Mouse (Mus musculus) midbrain, embryonic 11.5 days (tissue): ENCODE results near the gene Gm9918. TPM values are rescaled to one million over a fixed set of nuclear protein-coding genes. Genes with fewer than 3 reads are reported as not detected.

Experiments used
- ATAC-seq: fragments of 200-750 bp; cut with Nextera tagmentation; 2 replicates; pipeline ENCODE4 v1.8.0; 2017; ENCODE audit warnings: moderate TSS enrichment, moderate library complexity; ENCODE audit not compliant: low FRiP score
- DNase-seq: peaks from one replicate; pipeline ENCODE4 v3.0.0; 2015; ENCODE audit warnings: low spot score; ENCODE audit errors: missing footprints
- H3K27ac ChIP-seq: fragments of 300-500 bp; sonication (generic); 2 replicates; pipeline ENCODE4 v1.5.1; 2014; ENCODE audit warnings: low read depth, low read length
- H3K27me3 ChIP-seq: fragments of 300-500 bp; sonication (generic); 2 replicates; pipeline ENCODE4 v1.6.1; 2014; ENCODE audit warnings: mild to moderate bottlenecking, low read length, moderate library complexity, mixed read lengths; ENCODE audit not compliant: control insufficient read depth, insufficient read depth
- H3K36me3 ChIP-seq: fragments of 300-500 bp; sonication (generic); 2 replicates; pipeline ENCODE4 v1.6.1; 2014; ENCODE audit warnings: mild to moderate bottlenecking, low read length, moderate library complexity, mixed read lengths; ENCODE audit not compliant: control insufficient read depth, insufficient read depth
- H3K4me1 ChIP-seq: fragments of 300-500 bp; sonication (generic); 2 replicates; pipeline ENCODE4 v1.6.1; 2014; ENCODE audit warnings: low read length; ENCODE audit not compliant: control insufficient read depth, insufficient read depth
- H3K4me2 ChIP-seq: fragments of 300-500 bp; sonication (generic); 2 replicates; pipeline ENCODE4 v1.6.1; 2014; ENCODE audit warnings: mild to moderate bottlenecking, moderate library complexity
- H3K4me3 ChIP-seq: fragments of 300-500 bp; sonication (generic); 2 replicates; pipeline ENCODE4 v1.5.1; 2014; ENCODE audit warnings: low read depth, low read length
- H3K9ac ChIP-seq: fragments of 300-500 bp; sonication (generic); 2 replicates; pipeline ENCODE4 v1.6.1; 2014; ENCODE audit warnings: low read length
- H3K9me3 ChIP-seq: fragments of 300-500 bp; sonication (generic); 2 replicates; pipeline ENCODE4 v1.6.1; 2016; ENCODE audit warnings: low read length; ENCODE audit not compliant: control insufficient read depth
- WGBS: fragments of 180-500 bp; shearing (Covaris S2); extraction: QIAGEN DNeasy Blood & Tissue Kit; methylation state at CpG from one replicate; pipeline ENCODE4 v1.1.7; 2014; 5-methylcytosine and 5-hydroxymethylcytosine counted together
- polyA plus RNA-seq: library from polyadenylated mRNA; unstranded; fragments of >200 nt; fragmentation: Nextera tagmentation; extraction: Ambion mirVana; gene quantifications from 2 replicates; pipeline ENCODE4 v1.2.1, GENCODE M21; 2014

The Gm9918 gene
- polyA plus RNA-seq, 1 experiment from 2014 or later, result 0.15 TPM

- DNase-seq (no peak), ATAC-seq (no peak)
- Histone ChIP-seq H3K4me3 (no peak overlapping the region), H3K36me3 (peaks cover 10% of the 10 kb centered on the region), H3K4me1 (peaks cover 11% of the 10 kb centered on the region), H3K4me2 (no peak overlapping the region), H3K9ac (no peak overlapping the region), H3K27ac (no peak overlapping the region), H3K9me3 (no peaks in the 10 kb centered on the region), H3K27me3 (no peaks in the 10 kb centered on the region)
- WGBS, result 90% methylated on average over 8 of the region's 8 CpGs
Observed at GRCm38 (mm10) chr15:102282463-102283292, 12.3 kb downstream of the Gm9918 start.

- H3K4me2 ChIP-seq, result no peak overlapping the region
- H3K4me3 ChIP-seq, result no peak overlapping the region
- DNase-seq (no peak), ATAC-seq (no peak)
- H3K27ac ChIP-seq, result no peak overlapping the region
- peaks cover 11% of the 10 kb centered on the region for H3K4me1 ChIP-seq
- H3K27me3 ChIP-seq, result no peaks in the 10 kb centered on the region
- no peaks in the 10 kb centered on the region for H3K9me3 ChIP-seq
- WGBS, result 89% methylated on average over 3 of the region's 3 CpGs
- peaks cover 10% of the 10 kb centered on the region for H3K36me3 ChIP-seq
- H3K9ac ChIP-seq, result no peak overlapping the region
Observed at GRCm38 (mm10) chr15:102283648-102284047, 13.3 kb downstream of the Gm9918 start.

GRCm38 (mm10) chr15:102287395-102287794 lies 17.0 kb downstream of the Gm9918 start:
- Histone ChIP-seq H3K9ac (no peak overlapping the region), H3K9me3 (no peaks in the 10 kb centered on the region), H3K4me3 (no peak overlapping the region), H3K27me3 (no peaks in the 10 kb centered on the region), H3K27ac (no peak overlapping the region), H3K4me2 (no peak overlapping the region), H3K4me1 (no peaks in the 10 kb centered on the region), H3K36me3 (no peaks in the 10 kb centered on the region)
- ATAC-seq (no peak), DNase-seq (no peak)

GRCm38 (mm10) chr15:102295633-102296367 lies 25.4 kb downstream of the Gm9918 start, which contains the start of gene Espl1:
Espl1 (plus strand) TSS chr15:102296266.
- no peaks in the 10 kb centered on the region for H3K27me3 ChIP-seq
- H3K9me3 ChIP-seq, result no peaks in the 10 kb centered on the region
- H3K27ac ChIP-seq, result no peak within 1 kb of the TSS
- ATAC-seq (peak; percentile 100), DNase-seq (peak; percentile 99)
- H3K4me1 ChIP-seq, result peaks cover 4% of the 10 kb centered on the region
- H3K36me3 ChIP-seq, result peaks cover 17% of the 10 kb centered on the region
- peak within 1 kb of the TSS; percentile 82 for H3K4me2 ChIP-seq
- peak within 1 kb of the TSS; percentile 66 for H3K9ac ChIP-seq
- 9% methylated on average over 25 of the region's 25 CpGs for WGBS
- H3K4me3 ChIP-seq, result peak within 1 kb of the TSS; percentile 71

- Histone ChIP-seq H3K4me2 (peak overlapping the region; percentile 82), H3K9ac (peak overlapping the region; percentile 66), H3K4me1 (peaks cover 4% of the 10 kb centered on the region), H3K9me3 (no peaks in the 10 kb centered on the region), H3K4me3 (peak overlapping the region; percentile 71), H3K36me3 (peaks cover 23% of the 10 kb centered on the region), H3K27me3 (no peaks in the 10 kb centered on the region), H3K27ac (no peak overlapping the region)
- DNase-seq (no peak), ATAC-seq (peak; percentile 72)
- WGBS, result 5% methylated on average over 24 of the region's 24 CpGs
Observed at GRCm38 (mm10) chr15:102296368-102297006, 26.1 kb downstream of the Gm9918 start.

GRCm38 (mm10) chr15:102302542-102302941 lies 32.2 kb downstream of the Gm9918 start:
- WGBS, result 92% methylated on average over 6 of the region's 6 CpGs
- H3K36me3 ChIP-seq, result peaks cover 45% of the 10 kb centered on the region

GRCm38 (mm10) chr15:102308717-102309116 lies 38.4 kb downstream of the Gm9918 start:
- H3K4me1 ChIP-seq, result no peaks in the 10 kb centered on the region
- H3K36me3 ChIP-seq, result peaks cover 31% of the 10 kb centered on the region
- H3K9me3 ChIP-seq, result no peaks in the 10 kb centered on the region
- DNase-seq, result peak; percentile 35
- H3K27me3 ChIP-seq, result no peaks in the 10 kb centered on the region
- no peak overlapping the region for H3K27ac ChIP-seq
- no peak overlapping the region for H3K4me3 ChIP-seq
- 92% methylated on average over 9 of the region's 9 CpGs for WGBS
- H3K4me2 ChIP-seq, result no peak overlapping the region
- H3K9ac ChIP-seq, result no peak overlapping the region
- ATAC-seq, result no peak

More at GRCm38 (mm10) chr15:102302542-102302941, 32.2 kb downstream of the Gm9918 start:
- Histone ChIP-seq H3K4me1 (no peaks in the 10 kb centered on the region), H3K27ac (no peak overlapping the region), H3K4me2 (no peak overlapping the region), H3K27me3 (no peaks in the 10 kb centered on the region), H3K4me3 (no peak overlapping the region), H3K9ac (no peak overlapping the region), H3K9me3 (no peaks in the 10 kb centered on the region)
- ATAC-seq (no peak), DNase-seq (no peak)

- no peaks in the 10 kb centered on the region for H3K27me3 ChIP-seq
- no peak overlapping the region for H3K4me2 ChIP-seq
- no peak for ATAC-seq
- no peaks in the 10 kb centered on the region for H3K9me3 ChIP-seq
- no peaks in the 10 kb centered on the region for H3K4me1 ChIP-seq
- DNase-seq, result peak; percentile 59
- H3K9ac ChIP-seq, result no peak overlapping the region
- H3K4me3 ChIP-seq, result no peak overlapping the region
- peaks cover 28% of the 10 kb centered on the region for H3K36me3 ChIP-seq
- WGBS, result 91% methylated on average over 10 of the region's 10 CpGs
- H3K27ac ChIP-seq, result no peak overlapping the region
Observed at GRCm38 (mm10) chr15:102310074-102310845, 39.9 kb downstream of the Gm9918 start.
